Mouse (Mus musculus) hindbrain, embryonic 15.5 days (tissue): ENCODE data around the gene Vmn1r198. TPM values are rescaled to one million over a fixed set of nuclear protein-coding genes. Genes with fewer than 3 reads are reported as not detected.
"Not testable (repeated sequence)": the region's sequence is repeated elsewhere in the genome, so short reads cannot be mapped to it uniquely, and the experiment has no call there.

Experiments
- ATAC-seq: fragments of 200-750 bp; cut with Nextera tagmentation; 2 replicates; pipeline ENCODE4 v1.8.0; 2017; ENCODE audit warnings: low read depth, moderate number of reproducible peaks, moderate TSS enrichment; ENCODE audit not compliant: low FRiP score
- H3K27ac ChIP-seq: fragments of 300-500 bp; sonication (generic); replicated peaks from 2 replicates; pipeline ENCODE4 v1.5.1; 2015; ENCODE audit warnings: mild to moderate bottlenecking, inconsistent platforms
- H3K27me3 ChIP-seq: fragments of 300-500 bp; sonication (generic); 2 replicates; pipeline ENCODE4 v1.6.1; 2015; ENCODE audit warnings: control low read depth, inconsistent platforms
- H3K36me3 ChIP-seq: fragments of 300-500 bp; sonication (generic); 2 replicates; pipeline ENCODE4 v1.6.1; 2015; ENCODE audit warnings: control low read depth, inconsistent platforms
- H3K4me1 ChIP-seq: fragments of 300-500 bp; sonication (generic); replicated peaks from 2 replicates; pipeline ENCODE4 v1.6.1; 2015; ENCODE audit warnings: control low read depth, inconsistent platforms
- H3K4me2 ChIP-seq: fragments of 300-500 bp; sonication (generic); 2 replicates; pipeline ENCODE4 v1.6.1; 2015; ENCODE audit warnings: moderate library complexity, mild to moderate bottlenecking, inconsistent platforms
- H3K4me3 ChIP-seq: fragments of 300-500 bp; sonication (generic); 2 replicates; pipeline ENCODE4 v1.5.1; 2015; ENCODE audit warnings: mild to moderate bottlenecking, inconsistent platforms
- H3K9ac ChIP-seq: fragments of 300-500 bp; sonication (generic); 2 replicates; pipeline ENCODE4 v1.6.1; 2015; ENCODE audit warnings: inconsistent platforms
- H3K9me3 ChIP-seq: fragments of 300-500 bp; sonication (generic); 2 replicates; pipeline ENCODE4 v1.6.1; 2016; ENCODE audit warnings: control low read depth, inconsistent platforms
- WGBS: fragments of 180-500 bp; shearing (Covaris S2); methylation state at CpG from one replicate; pipeline ENCODE4 v1.1.7; 2015; 5-methylcytosine and 5-hydroxymethylcytosine counted together
- polyA plus RNA-seq: library from polyadenylated mRNA; unstranded; fragments of >200 nt; fragmentation: Nextera tagmentation; extraction: Ambion mirVana; gene quantifications from 2 replicates; pipeline ENCODE4 v1.2.1, GENCODE M21; 2015

The Vmn1r198 gene
- polyA plus RNA-seq: not detected in 2 replicates

DNA sequence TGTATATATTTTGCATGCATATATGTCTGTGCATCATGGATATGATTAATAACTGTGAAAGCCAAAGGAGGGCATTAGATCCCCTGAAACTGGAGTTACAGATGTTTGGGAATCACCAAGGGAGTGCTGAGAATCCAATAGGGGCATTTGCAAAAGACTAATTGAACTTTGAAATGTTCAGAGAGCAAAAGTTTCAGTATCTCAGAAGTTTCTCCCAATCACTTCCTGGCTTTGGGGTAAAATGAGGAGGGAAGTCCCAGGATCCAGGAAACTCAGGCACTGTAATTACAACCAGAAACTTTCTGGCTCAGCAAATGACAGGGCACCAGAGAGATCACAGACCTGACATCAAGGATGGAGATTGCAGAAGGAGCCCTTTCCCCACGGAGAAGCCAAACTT lies at the start of gene Vmn1r198:
Gene Vmn1r198 (plus strand): TSS at position 301 of the 400 bp plus-strand sequence.
- Histone ChIP-seq H3K4me1 (no peaks in the 10 kb centered on the region), H3K4me2 (no peak within 1 kb of the TSS), H3K4me3 (no peak within 1 kb of the TSS), H3K36me3 (no peaks in the 10 kb centered on the region), H3K9ac (no peak within 1 kb of the TSS), H3K27me3 (no peaks in the 10 kb centered on the region), H3K9me3 (no peaks in the 10 kb centered on the region), H3K27ac (no peak within 1 kb of the TSS)
- 52% methylated on average over 1 of the region's 1 CpGs for WGBS
- no peak for ATAC-seq

- not testable (repeated sequence) for H3K27ac ChIP-seq, H3K9me3 ChIP-seq, H3K9ac ChIP-seq, H3K36me3 ChIP-seq, H3K4me3 ChIP-seq, H3K4me2 ChIP-seq, ATAC-seq, H3K27me3 ChIP-seq, H3K4me1 ChIP-seq
- 96% methylated on average over 5 of the region's 5 CpGs for WGBS
Observed at GRCm38 (mm10) chr13:22308075-22308474, 42.1 kb upstream of the Vmn1r198 start.

- H3K4me1 ChIP-seq: no peaks in the 10 kb centered on the region
- H3K27me3 ChIP-seq: no peaks in the 10 kb centered on the region
- H3K27ac ChIP-seq: no peak overlapping the region
- H3K9me3 ChIP-seq: no peaks in the 10 kb centered on the region
- no peak overlapping the region for H3K4me2 ChIP-seq
- 86% methylated on average over 2 of the region's 2 CpGs for WGBS
- no peak for ATAC-seq
- no peak overlapping the region for H3K9ac ChIP-seq
- H3K4me3 ChIP-seq: no peak overlapping the region
- H3K36me3 ChIP-seq: no peaks in the 10 kb centered on the region
Observed at GRCm38 (mm10) chr13:22315361-22315760, 34.8 kb upstream of the Vmn1r198 start.

DNA sequence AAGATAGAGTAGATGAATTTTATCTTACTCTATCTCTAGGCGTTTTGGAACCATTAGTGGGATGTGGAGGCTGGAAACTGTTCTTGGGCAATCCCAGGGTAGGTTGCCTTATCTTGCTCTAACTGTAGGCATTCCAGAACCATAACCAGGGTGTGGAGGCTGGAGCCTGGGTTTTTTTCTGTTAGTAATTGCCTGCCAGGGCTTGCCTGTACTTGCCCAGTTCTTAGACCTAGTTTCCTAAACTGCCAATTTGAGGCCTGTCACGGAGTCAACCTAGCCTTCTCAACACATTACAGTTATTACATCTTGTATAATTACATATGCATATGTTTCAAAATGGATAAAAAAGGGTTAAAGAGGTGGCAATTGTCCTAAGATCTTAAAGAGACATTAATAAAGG lies 32.8 kb upstream of the Vmn1r198 start:
- 83% methylated on average over 2 of the region's 2 CpGs for WGBS
- H3K4me3 ChIP-seq: no peak overlapping the region
- H3K27ac ChIP-seq: no peak overlapping the region
- ATAC-seq: no peak
- H3K4me1 ChIP-seq: no peaks in the 10 kb centered on the region
- H3K36me3 ChIP-seq: no peaks in the 10 kb centered on the region
- no peaks in the 10 kb centered on the region for H3K9me3 ChIP-seq
- no peaks in the 10 kb centered on the region for H3K27me3 ChIP-seq
- no peak overlapping the region for H3K9ac ChIP-seq
- H3K4me2 ChIP-seq: no peak overlapping the region

- H3K9ac ChIP-seq: no peak overlapping the region
- H3K9me3 ChIP-seq: no peaks in the 10 kb centered on the region
- H3K27ac ChIP-seq: no peak overlapping the region
- no peaks in the 10 kb centered on the region for H3K27me3 ChIP-seq
- no peaks in the 10 kb centered on the region for H3K4me1 ChIP-seq
- ATAC-seq: no peak
- no peak overlapping the region for H3K4me2 ChIP-seq
- H3K4me3 ChIP-seq: no peak overlapping the region
- H3K36me3 ChIP-seq: no peaks in the 10 kb centered on the region
Observed at GRCm38 (mm10) chr13:22320091-22320490, 30.1 kb upstream of the Vmn1r198 start.

- ATAC-seq: no peak
- no peaks in the 10 kb centered on the region for H3K27me3 ChIP-seq
Observed at GRCm38 (mm10) chr13:22324289-22324688, 25.9 kb upstream of the Vmn1r198 start, which contains the start of gene Vmn1r197. TSS of gene Vmn1r197 (plus strand) at chr13:22324589.

DNA sequence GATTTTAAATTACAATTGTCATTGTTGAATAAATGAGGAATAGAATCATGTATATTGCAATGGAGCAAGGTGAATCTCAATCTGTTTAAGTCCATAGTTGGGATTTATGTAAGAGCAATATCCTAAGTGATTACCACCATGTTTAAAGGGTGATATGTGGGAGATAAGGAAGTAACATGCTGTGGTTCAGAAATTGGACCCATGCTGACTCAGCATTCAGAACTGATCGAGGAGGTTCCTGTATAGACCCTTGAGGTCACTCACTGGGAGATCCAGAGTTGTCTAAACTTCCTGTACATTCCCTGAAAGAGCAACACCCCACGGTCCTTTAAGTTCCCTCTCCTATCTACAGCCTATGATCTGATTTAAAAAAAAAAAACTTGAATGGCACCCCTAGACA lies 16.9 kb upstream of the Vmn1r198 start:
- Histone ChIP-seq H3K36me3 (no peaks in the 10 kb centered on the region), H3K27ac (no peak overlapping the region), H3K9me3 (no peaks in the 10 kb centered on the region), H3K9ac (no peak overlapping the region), H3K4me3 (no peak overlapping the region), H3K4me1 (no peaks in the 10 kb centered on the region), H3K27me3 (no peaks in the 10 kb centered on the region), H3K4me2 (no peak overlapping the region)
- 77% methylated on average over 2 of the region's 2 CpGs for WGBS
- no peak for ATAC-seq

More at GRCm38 (mm10) chr13:22324289-22324688, 25.9 kb upstream of the Vmn1r198 start, which contains the start of gene Vmn1r197:
- no peaks in the 10 kb centered on the region for H3K9me3 ChIP-seq
- no peak within 1 kb of the TSS for H3K9ac ChIP-seq
- no peak within 1 kb of the TSS for H3K4me2 ChIP-seq
- no peak within 1 kb of the TSS for H3K4me3 ChIP-seq
- H3K36me3 ChIP-seq: no peaks in the 10 kb centered on the region
- H3K27ac ChIP-seq: no peak within 1 kb of the TSS
- no peaks in the 10 kb centered on the region for H3K4me1 ChIP-seq

DNA sequence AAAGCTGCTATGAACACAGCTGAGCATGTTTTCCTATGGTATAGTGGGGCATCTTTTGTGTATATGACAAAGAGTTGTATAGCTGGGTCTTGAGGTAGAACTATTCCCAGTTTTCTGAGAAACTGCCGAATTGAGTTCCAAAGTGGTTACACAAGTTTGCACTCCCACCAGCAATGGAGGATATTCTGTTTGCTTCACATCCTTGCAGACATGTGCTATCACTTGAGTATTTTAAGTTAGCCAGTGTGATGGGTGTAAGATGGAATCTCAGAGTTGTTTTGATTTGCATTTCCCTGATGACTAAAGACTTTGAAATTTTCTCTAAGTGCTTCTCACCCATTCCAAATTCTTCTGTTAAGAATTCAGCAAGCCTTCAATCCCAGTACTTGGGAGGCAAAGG lies 14.6 kb upstream of the Vmn1r198 start:
- 91% methylated on average over 1 of the region's 1 CpGs for whole genome bisulfite sequencing
- H3K4me2 ChIP-seq: no peak overlapping the region
- no peak for ATAC-seq
- H3K9me3 ChIP-seq: no peaks in the 10 kb centered on the region
- H3K4me3 ChIP-seq: no peak overlapping the region
- no peaks in the 10 kb centered on the region for H3K4me1 ChIP-seq
- no peaks in the 10 kb centered on the region for H3K36me3 ChIP-seq
- H3K27me3 ChIP-seq: no peaks in the 10 kb centered on the region
- H3K9ac ChIP-seq: no peak overlapping the region
- no peak overlapping the region for H3K27ac ChIP-seq

GRCm38 (mm10) chr13:22350813-22351212 lies 649 bp downstream of the Vmn1r198 start:
- H3K4me1 ChIP-seq: no peaks in the 10 kb centered on the region
- H3K27ac ChIP-seq: no peak overlapping the region
- H3K27me3 ChIP-seq: no peaks in the 10 kb centered on the region
- no peak overlapping the region for H3K9ac ChIP-seq
- no peaks in the 10 kb centered on the region for H3K36me3 ChIP-seq
- no peaks in the 10 kb centered on the region for H3K9me3 ChIP-seq
- no peak overlapping the region for H3K4me2 ChIP-seq
- H3K4me3 ChIP-seq: no peak overlapping the region
- ATAC-seq: no peak
- WGBS: 82% methylated on average over 1 of the region's 1 CpGs

- no peaks in the 10 kb centered on the region for H3K4me1 ChIP-seq
- no peak for ATAC-seq
Observed at GRCm38 (mm10) chr13:22379518-22379917, 29.4 kb downstream of the Vmn1r198 start, which contains the start of gene Vmn1r199. TSS of gene Vmn1r199 (plus strand) at chr13:22379818.

GRCm38 (mm10) chr13:22381128-22381527 lies 31.0 kb downstream of the Vmn1r198 start:
- H3K27me3 ChIP-seq, H3K4me1 ChIP-seq, H3K4me2 ChIP-seq, H3K4me3 ChIP-seq, H3K36me3 ChIP-seq, ATAC-seq, H3K9ac ChIP-seq, H3K27ac ChIP-seq, H3K9me3 ChIP-seq: not testable (repeated sequence)
- 80% methylated on average over 3 of the region's 3 CpGs for WGBS

More at GRCm38 (mm10) chr13:22379518-22379917, 29.4 kb downstream of the Vmn1r198 start, which contains the start of gene Vmn1r199:
- Histone ChIP-seq H3K9ac (no peak within 1 kb of the TSS), H3K4me2 (no peak within 1 kb of the TSS), H3K36me3 (no peaks in the 10 kb centered on the region), H3K4me3 (no peak within 1 kb of the TSS), H3K27ac (no peak within 1 kb of the TSS), H3K27me3 (no peaks in the 10 kb centered on the region), H3K9me3 (no peaks in the 10 kb centered on the region)
- 82% methylated on average over 2 of the region's 2 CpGs for WGBS

DNA sequence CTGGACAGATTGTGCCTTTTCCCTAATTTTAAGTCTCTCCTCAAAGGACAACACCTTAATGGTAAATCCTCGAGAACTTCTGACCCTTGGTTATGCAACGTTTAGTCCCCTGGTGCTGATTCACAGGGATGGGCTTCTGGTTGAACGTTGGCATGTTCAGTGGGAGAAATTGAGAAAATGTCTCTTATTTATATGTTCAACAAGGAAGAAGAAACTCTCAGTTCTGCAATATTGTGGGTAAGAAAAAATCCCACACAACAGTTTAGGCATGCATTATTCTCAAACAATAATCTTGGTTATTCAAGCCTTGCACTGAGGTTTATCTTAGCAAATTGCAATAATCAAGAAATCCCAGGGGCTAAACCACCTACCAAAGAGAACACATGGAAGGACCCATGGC lies 33.2 kb downstream of the Vmn1r198 start:
- H3K27me3 ChIP-seq: no peaks in the 10 kb centered on the region
- H3K9me3 ChIP-seq: no peaks in the 10 kb centered on the region
- no peak overlapping the region for H3K4me3 ChIP-seq
- no peak overlapping the region for H3K27ac ChIP-seq
- WGBS: 87% methylated on average over 3 of the region's 3 CpGs
- ATAC-seq: no peak
- H3K36me3 ChIP-seq: no peaks in the 10 kb centered on the region
- H3K4me2 ChIP-seq: no peak overlapping the region
- H3K4me1 ChIP-seq: no peaks in the 10 kb centered on the region
- no peak overlapping the region for H3K9ac ChIP-seq

DNA sequence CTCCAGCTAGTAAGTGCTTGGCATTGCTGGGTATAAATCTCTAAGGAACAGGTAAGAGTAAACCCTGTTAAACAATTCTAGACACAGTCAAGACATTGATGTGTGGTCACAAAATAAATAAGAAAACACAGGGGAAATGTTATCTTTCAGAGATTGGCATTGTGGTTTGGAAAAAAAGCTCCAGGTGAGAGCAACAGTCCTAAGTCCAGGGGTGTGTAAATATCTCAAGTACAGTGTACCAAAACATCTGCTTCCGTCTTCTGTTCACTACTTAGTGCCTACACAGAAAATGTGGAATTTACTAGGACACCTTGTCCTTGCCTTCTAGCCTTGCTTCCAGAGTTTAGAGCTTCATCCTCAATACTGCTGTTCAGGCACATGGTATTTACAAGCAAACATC lies 36.9 kb downstream of the Vmn1r198 start:
- no peak overlapping the region for H3K9ac ChIP-seq
- WGBS: 95% methylated on average over 1 of the region's 1 CpGs
- no peaks in the 10 kb centered on the region for H3K36me3 ChIP-seq
- no peaks in the 10 kb centered on the region for H3K9me3 ChIP-seq
- no peak overlapping the region for H3K4me3 ChIP-seq
- no peaks in the 10 kb centered on the region for H3K4me1 ChIP-seq
- ATAC-seq: no peak
- no peak overlapping the region for H3K27ac ChIP-seq
- no peaks in the 10 kb centered on the region for H3K27me3 ChIP-seq
- H3K4me2 ChIP-seq: no peak overlapping the region
